Mouse (Mus musculus): Measurements from ENCODE around the gene Xpnpep3.

Xpnpep3 gene

GRCm38 (mm10) chr15:81482966-81483365 lies 83.0 kb downstream of the Xpnpep3 start:
- no peak for DNase-seq

GRCm38 (mm10) chr15:81483691-81484090 lies 83.8 kb downstream of the Xpnpep3 start:
- DNase-seq = no peak

GRCm38 (mm10) chr15:81485483-81485882 lies 85.5 kb downstream of the Xpnpep3 start:
- DNase-seq = no peak

GRCm38 (mm10) chr15:81503466-81503865 lies 103.5 kb downstream of the Xpnpep3 start:
- no peak for DNase-seq

GRCm38 (mm10) chr15:81503995-81504394 lies 104.1 kb downstream of the Xpnpep3 start:
- DNase-seq = no peak

Measured in cerebellum, adult 18-20 months (tissue).